Mouse (Mus musculus): ENCODE results near the gene Gm10639.
"Not testable (repeated sequence)": the region's sequence is repeated elsewhere in the genome, so short reads cannot be mapped to it uniquely, and the experiment has no call there.

DNA sequence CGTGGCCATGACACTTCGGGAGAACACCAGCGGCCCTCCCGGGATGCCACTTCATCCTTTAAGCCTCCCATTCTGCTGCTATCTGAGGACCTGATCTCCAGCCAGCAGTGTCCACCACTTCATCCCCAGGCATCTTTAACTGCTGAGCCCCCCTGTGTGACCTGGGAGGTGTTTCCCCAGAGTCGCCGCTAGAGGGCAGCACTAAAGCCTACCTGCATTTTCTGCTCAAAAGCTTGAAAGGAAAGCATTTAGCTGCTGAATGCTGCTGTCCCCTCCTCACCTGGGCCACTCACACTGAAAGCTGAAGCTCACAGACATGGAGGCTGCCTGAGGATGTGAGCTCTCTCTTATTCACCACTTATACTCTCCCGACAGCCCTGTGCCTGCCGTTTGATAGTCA is 50.6 kb downstream of the Gm10639 start:
- peak; percentile 76 for TF ChIP-seq CTCF (IDR thresholded peaks at IDR 0.05; ENCODE audit: low read depth, low read length)
- not testable (repeated sequence) for TF ChIP-seq GATA2 (IDR thresholded peaks at IDR 0.05; ENCODE audit: borderline replicate concordance, low read depth, low read length); TAL1 (conservative IDR thresholded peaks at IDR 0.05; ENCODE audit: low read depth, low read length); GATA1 (IDR thresholded peaks at IDR 0.05; ENCODE audit: borderline replicate concordance, low read length)

Data from G1E (cell line).